Mouse (Mus musculus) bone marrow, adult 2 months (tissue): ENCODE results near the gene Gpx4. TPM values are rescaled to one million over a fixed set of nuclear protein-coding genes. Genes with fewer than 3 reads are reported as not detected.
A peak's percentile ranks its signal among the peaks of the same experiment; 100 is the strongest.

ENCODE experiments used
- H3K27ac ChIP-seq: fragments of 200-500 bp; 2 replicates; pipeline ENCODE4 v1.5.1; 2012; ENCODE audit warnings: low read depth, mild to moderate bottlenecking, control low read depth, inconsistent platforms, low read length; ENCODE audit not compliant: control insufficient read depth, poor library complexity, insufficient read depth
- H3K4me1 ChIP-seq: fragments of 200-500 bp; 2 replicates; pipeline ENCODE4 v1.6.1; 2011; ENCODE audit warnings: low read length; ENCODE audit not compliant: control insufficient read depth, insufficient read depth
- H3K4me3 ChIP-seq: fragments of 200-500 bp; replicated peaks from 2 replicates; pipeline ENCODE3; 2011; ENCODE audit warnings: mild to moderate bottlenecking, low read depth, low read length, control low read depth; ENCODE audit not compliant: control insufficient read depth
- CTCF ChIP-seq: fragments of 200-500 bp; IDR thresholded peaks from 2 replicates; pipeline ENCODE4 v1.5.1; 2011; ENCODE audit warnings: low read length, control low read depth; ENCODE audit not compliant: control insufficient read depth, insufficient read depth
- POLR2A ChIP-seq: fragments of 200-500 bp; IDR thresholded peaks from 2 replicates; pipeline ENCODE4 v1.6.1; 2011; ENCODE audit warnings: low read depth, mild to moderate bottlenecking, control low read depth, low read length, borderline replicate concordance; ENCODE audit not compliant: control insufficient read depth
- WGBS: fragments of 180-500 bp; shearing (Covaris S2); methylation state at CpG from one replicate; pipeline ENCODE4 v1.1.7; 2018; 5-methylcytosine and 5-hydroxymethylcytosine counted together
- polyA plus RNA-seq: library from polyadenylated mRNA; stranded (reverse); fragments of >200 nt; gene quantifications from 2 replicates; pipeline ENCODE4 v1.2.4, GENCODE M21; 2011; ENCODE audit warnings: low replicate concordance; ENCODE audit not compliant: missing spikeins, insufficient read depth, insufficient read length

Gene Gpx4
- polyA plus RNA-seq, 1 experiment: 2,392 TPM

GRCm38 (mm10) chr10:80077312-80077711 lies 30.3 kb downstream of the Gpx4 start:
- Histone ChIP-seq H3K4me1 (peaks cover 9% of the 10 kb centered on the region), H3K4me3 (no peak overlapping the region), H3K27ac (no peak overlapping the region)
- 89% methylated on average over 5 of the region's 5 CpGs for WGBS
- TF ChIP-seq CTCF: no peak
- no peak for TF ChIP-seq POLR2A

- H3K4me3 ChIP-seq: no peak overlapping the region
- H3K27ac ChIP-seq: no peak overlapping the region
- no peak for TF ChIP-seq CTCF
- no peak for TF ChIP-seq POLR2A
- peaks cover 7% of the 10 kb centered on the region for H3K4me1 ChIP-seq
- WGBS: 90% methylated on average over 1 of the region's 1 CpGs
Observed at GRCm38 (mm10) chr10:80078366-80078765, 31.4 kb downstream of the Gpx4 start.

- Histone ChIP-seq H3K4me3 (peak overlapping the region; percentile 6), H3K27ac (peak overlapping the region; percentile 79), H3K4me1 (peaks cover 8% of the 10 kb centered on the region)
- TF ChIP-seq CTCF: no peak
- WGBS: 40% methylated on average over 16 of the region's 16 CpGs
Observed at GRCm38 (mm10) chr10:80080396-80081070, 33.6 kb downstream of the Gpx4 start.

- H3K4me1 ChIP-seq: peaks cover 4% of the 10 kb centered on the region
Observed at GRCm38 (mm10) chr10:80081075-80081474, 34.1 kb downstream of the Gpx4 start.

GRCm38 (mm10) chr10:80084817-80085487 lies 38.0 kb downstream of the Gpx4 start:
- H3K27ac ChIP-seq: no peak overlapping the region
- TF ChIP-seq POLR2A (no peak), CTCF (no peak)
- peaks cover 13% of the 10 kb centered on the region for H3K4me1 ChIP-seq
- 66% methylated on average over 9 of the region's 9 CpGs for WGBS
- no peak overlapping the region for H3K4me3 ChIP-seq

More at GRCm38 (mm10) chr10:80081075-80081474, 34.1 kb downstream of the Gpx4 start:
- WGBS: 62% methylated on average over 3 of the region's 3 CpGs
- peak; percentile 55; the same call in 1 of the 2 replicates for TF ChIP-seq CTCF
- TF ChIP-seq POLR2A: no peak
- Histone ChIP-seq H3K27ac (peak overlapping the region; percentile 79), H3K4me3 (no peak overlapping the region)

- WGBS: 10% methylated on average over 3 of the region's 3 CpGs
- peaks cover 11% of the 10 kb centered on the region for H3K4me1 ChIP-seq
- H3K4me3 ChIP-seq: peak overlapping the region; percentile 6
- H3K27ac ChIP-seq: peak overlapping the region; percentile 91
- TF ChIP-seq POLR2A (peak; percentile 12; the same call in 1 of the 2 replicates), CTCF (no peak)
Observed at GRCm38 (mm10) chr10:80086847-80087246, 39.9 kb downstream of the Gpx4 start.

- Histone ChIP-seq H3K27ac (peak overlapping the region; percentile 91), H3K4me3 (no peak overlapping the region), H3K4me1 (peaks cover 11% of the 10 kb centered on the region)
- WGBS: 26% methylated on average over 8 of the region's 8 CpGs
- TF ChIP-seq POLR2A (no peak), CTCF (no peak)
Observed at GRCm38 (mm10) chr10:80087483-80087882, 40.5 kb downstream of the Gpx4 start.

GRCm38 (mm10) chr10:80089146-80089545 lies 42.2 kb downstream of the Gpx4 start:
- WGBS: 63% methylated on average over 4 of the region's 4 CpGs
- Histone ChIP-seq H3K27ac (no peak overlapping the region), H3K4me1 (peaks cover 11% of the 10 kb centered on the region), H3K4me3 (no peak overlapping the region)
- TF ChIP-seq CTCF (no peak), POLR2A (no peak)

GRCm38 (mm10) chr10:80091527-80091926 lies 44.6 kb downstream of the Gpx4 start:
- Histone ChIP-seq H3K4me1 (peaks cover 11% of the 10 kb centered on the region), H3K27ac (no peak overlapping the region), H3K4me3 (no peak overlapping the region)
- WGBS: 94% methylated on average over 6 of the region's 6 CpGs
- no peak for TF ChIP-seq POLR2A
- TF ChIP-seq CTCF: no peak
